Mouse (Mus musculus): ENCODE results near the gene Cldn14. TPM values are rescaled to one million over a fixed set of nuclear protein-coding genes. Genes with fewer than 3 reads are reported as not detected.
A peak's percentile ranks its signal among the peaks of the same experiment; 100 is the strongest.

Cldn14 gene
- polyA plus RNA-seq, 1 experiment from 2014 or later, result not detected

GRCm38 (mm10) chr16:93919189-93919588 lies 89.4 kb downstream of the Cldn14 start:
- ATAC-seq (ENCODE audit: low FRiP score), result no peak
- Histone ChIP-seq H3K27ac (replicated peaks) (no peak overlapping the region), H3K4me1 (peaks cover 4% of the 10 kb centered on the region), H3K9me3 (replicated peaks) (no peaks in the 10 kb centered on the region), H3K27me3 (replicated peaks) (no peaks in the 10 kb centered on the region), H3K4me2 (no peak overlapping the region), H3K36me3 (no peaks in the 10 kb centered on the region), H3K9ac (replicated peaks) (no peak overlapping the region), H3K4me3 (replicated peaks) (no peak overlapping the region)
- 68% methylated on average over 20 of the region's 20 CpGs for WGBS

GRCm38 (mm10) chr16:93918679-93919060 lies 90.0 kb downstream of the Cldn14 start:
- Histone ChIP-seq H3K9ac (replicated peaks) (no peak overlapping the region), H3K36me3 (no peaks in the 10 kb centered on the region), H3K4me2 (peak overlapping the region; percentile 49), H3K27ac (replicated peaks) (no peak overlapping the region), H3K9me3 (replicated peaks) (no peaks in the 10 kb centered on the region), H3K4me3 (replicated peaks) (no peak overlapping the region), H3K4me1 (peaks cover 4% of the 10 kb centered on the region), H3K27me3 (replicated peaks) (no peaks in the 10 kb centered on the region)
- no peak for ATAC-seq (ENCODE audit: low FRiP score)
- 55% methylated on average over 8 of the region's 8 CpGs for WGBS

- ATAC-seq (ENCODE audit: low FRiP score), result peak; percentile 76; the same call in 1 of the 2 replicates
- 41% methylated on average over 22 of the region's 22 CpGs for WGBS
- Histone ChIP-seq H3K4me3 (replicated peaks) (no peak overlapping the region), H3K36me3 (no peaks in the 10 kb centered on the region), H3K9ac (replicated peaks) (no peak overlapping the region), H3K4me1 (peaks cover 4% of the 10 kb centered on the region), H3K9me3 (replicated peaks) (no peaks in the 10 kb centered on the region), H3K27ac (replicated peaks) (no peak overlapping the region), H3K4me2 (peak overlapping the region; percentile 49), H3K27me3 (replicated peaks) (no peaks in the 10 kb centered on the region)
These were observed 90.6 kb downstream of the Cldn14 start for GRCm38 (mm10) chr16:93917712-93918678.

GRCm38 (mm10) chr16:93915338-93915849 lies 93.2 kb downstream of the Cldn14 start:
- WGBS, result 41% methylated on average over 8 of the region's 10 CpGs

GRCm38 (mm10) chr16:93913881-93914576 lies 94.6 kb downstream of the Cldn14 start:
- H3K4me1 ChIP-seq, result peaks cover 4% of the 10 kb centered on the region
- H3K9me3 ChIP-seq (replicated peaks), result no peaks in the 10 kb centered on the region
- no peaks in the 10 kb centered on the region for H3K36me3 ChIP-seq
- ATAC-seq (ENCODE audit: low FRiP score), result no peak
- H3K27me3 ChIP-seq (replicated peaks), result no peaks in the 10 kb centered on the region
- H3K4me2 ChIP-seq, result no peak overlapping the region
- H3K4me3 ChIP-seq (replicated peaks), result no peak overlapping the region
- WGBS, result 82% methylated on average over 10 of the region's 10 CpGs
- no peak overlapping the region for H3K9ac ChIP-seq (replicated peaks)
- no peak overlapping the region for H3K27ac ChIP-seq (replicated peaks)

More at GRCm38 (mm10) chr16:93915338-93915849, 93.2 kb downstream of the Cldn14 start:
- Histone ChIP-seq H3K9me3 (replicated peaks) (no peaks in the 10 kb centered on the region), H3K36me3 (no peaks in the 10 kb centered on the region), H3K4me3 (replicated peaks) (no peak overlapping the region), H3K27ac (replicated peaks) (no peak overlapping the region), H3K4me1 (peaks cover 4% of the 10 kb centered on the region), H3K27me3 (replicated peaks) (no peaks in the 10 kb centered on the region), H3K4me2 (no peak overlapping the region), H3K9ac (replicated peaks) (no peak overlapping the region)
- no peak for ATAC-seq (ENCODE audit: low FRiP score)

- Histone ChIP-seq H3K4me3 (replicated peaks) (no peak overlapping the region), H3K9me3 (replicated peaks) (no peaks in the 10 kb centered on the region), H3K27me3 (replicated peaks) (no peaks in the 10 kb centered on the region), H3K36me3 (no peaks in the 10 kb centered on the region), H3K4me2 (no peak overlapping the region), H3K9ac (replicated peaks) (no peak overlapping the region), H3K27ac (replicated peaks) (no peak overlapping the region), H3K4me1 (no peaks in the 10 kb centered on the region)
- no peak for ATAC-seq (ENCODE audit: low FRiP score)
- WGBS, result 71% methylated on average over 3 of the region's 3 CpGs
These were observed 95.8 kb downstream of the Cldn14 start for GRCm38 (mm10) chr16:93912808-93913207.

- no peak overlapping the region for H3K27ac ChIP-seq (replicated peaks)
- no peak overlapping the region for H3K9ac ChIP-seq (replicated peaks)
- ATAC-seq (ENCODE audit: low FRiP score), result no peak
- H3K9me3 ChIP-seq (replicated peaks), result no peaks in the 10 kb centered on the region
- H3K4me2 ChIP-seq, result no peak overlapping the region
- 62% methylated on average over 5 of the region's 5 CpGs for WGBS
- no peaks in the 10 kb centered on the region for H3K4me1 ChIP-seq
- H3K27me3 ChIP-seq (replicated peaks), result no peaks in the 10 kb centered on the region
- no peaks in the 10 kb centered on the region for H3K36me3 ChIP-seq
- H3K4me3 ChIP-seq (replicated peaks), result no peak overlapping the region
These were observed 96.5 kb downstream of the Cldn14 start for GRCm38 (mm10) chr16:93912158-93912557.

- no peak for ATAC-seq (ENCODE audit: low FRiP score)
- Histone ChIP-seq H3K9ac (replicated peaks) (no peak overlapping the region), H3K27ac (replicated peaks) (no peak overlapping the region), H3K4me3 (replicated peaks) (no peak overlapping the region), H3K4me1 (no peaks in the 10 kb centered on the region), H3K36me3 (no peaks in the 10 kb centered on the region), H3K27me3 (replicated peaks) (no peaks in the 10 kb centered on the region), H3K4me2 (no peak overlapping the region), H3K9me3 (replicated peaks) (no peaks in the 10 kb centered on the region)
- WGBS, result 69% methylated on average over 28 of the region's 28 CpGs
These were observed 97.6 kb downstream of the Cldn14 start for GRCm38 (mm10) chr16:93910735-93911665.

GRCm38 (mm10) chr16:93909936-93910335 lies 98.7 kb downstream of the Cldn14 start:
- Histone ChIP-seq H3K9me3 (replicated peaks) (no peaks in the 10 kb centered on the region), H3K9ac (replicated peaks) (no peak overlapping the region), H3K36me3 (no peaks in the 10 kb centered on the region), H3K4me3 (replicated peaks) (no peak overlapping the region), H3K27me3 (replicated peaks) (no peaks in the 10 kb centered on the region), H3K4me2 (no peak overlapping the region), H3K4me1 (no peaks in the 10 kb centered on the region), H3K27ac (replicated peaks) (no peak overlapping the region)
- 93% methylated on average over 3 of the region's 3 CpGs for WGBS
- no peak for ATAC-seq (ENCODE audit: low FRiP score)

GRCm38 (mm10) chr16:93908196-93908595 lies 100.4 kb downstream of the Cldn14 start:
- Histone ChIP-seq H3K4me2 (no peak overlapping the region), H3K36me3 (no peaks in the 10 kb centered on the region), H3K9ac (replicated peaks) (no peak overlapping the region), H3K27me3 (replicated peaks) (no peaks in the 10 kb centered on the region), H3K4me3 (replicated peaks) (no peak overlapping the region), H3K27ac (replicated peaks) (no peak overlapping the region), H3K9me3 (replicated peaks) (no peaks in the 10 kb centered on the region), H3K4me1 (no peaks in the 10 kb centered on the region)
- WGBS, result 96% methylated on average over 8 of the region's 8 CpGs
- ATAC-seq (ENCODE audit: low FRiP score), result no peak

GRCm38 (mm10) chr16:93907761-93908160 lies 100.9 kb downstream of the Cldn14 start:
- Histone ChIP-seq H3K4me3 (replicated peaks) (no peak overlapping the region), H3K9ac (replicated peaks) (no peak overlapping the region), H3K36me3 (no peaks in the 10 kb centered on the region), H3K27ac (replicated peaks) (no peak overlapping the region), H3K4me2 (no peak overlapping the region), H3K9me3 (replicated peaks) (no peaks in the 10 kb centered on the region), H3K27me3 (replicated peaks) (no peaks in the 10 kb centered on the region), H3K4me1 (no peaks in the 10 kb centered on the region)
- no peak for ATAC-seq (ENCODE audit: low FRiP score)
- 81% methylated on average over 5 of the region's 5 CpGs for WGBS
